Mouse (Mus musculus): ENCODE data around the gene Smad6.

- TF ChIP-seq POLR2A (IDR thresholded peaks at IDR 0.05; ENCODE audit: insufficient read depth, low read length) (no peak), CTCF (IDR thresholded peaks at IDR 0.05; ENCODE audit: low read depth, low read length) (no peak), EP300 (IDR thresholded peaks at IDR 0.05; ENCODE audit: insufficient read depth, low read depth, low read length) (no peak)
Measured at GRCm38 (mm10) chr9:63933068-63933467, 88.8 kb downstream of the Smad6 start.
